Mouse (Mus musculus) erythroblast, embryonic 14.5 days (primary cell): ENCODE measurements around the gene Vav2.

Experiments used
- GATA1 ChIP-seq: IDR thresholded peaks from 2 replicates; pipeline ENCODE4 v1.6.1; 2012; ENCODE audit warnings: low read length, inconsistent platforms, mixed read lengths
- TAL1 ChIP-seq: IDR thresholded peaks from 3 replicates; pipeline ENCODE4 v1.6.1; 2012; ENCODE audit warnings: low read length, inconsistent platforms, mixed read lengths

GRCm38 (mm10) chr2:27375141-27375540 is 51.7 kb downstream of the Vav2 start:
- TF ChIP-seq TAL1 (no peak), GATA1 (no peak)
